Mouse (Mus musculus) kidney, adult 2 months (tissue): ENCODE results near the gene Dnm1.

ENCODE experiments used
- CTCF ChIP-seq: fragments of 200-500 bp; conservative IDR thresholded peaks from 2 replicates; pipeline ENCODE4 v1.5.1; 2011; ENCODE audit warnings: low read depth, mild to moderate bottlenecking, control low read depth, low read length, moderate library complexity, mixed read lengths; ENCODE audit not compliant: insufficient read depth, insufficient read length
- POLR2A ChIP-seq: fragments of 200-500 bp; IDR thresholded peaks from one replicate; pipeline ENCODE4 v1.6.1; 2011; ENCODE audit warnings: low read depth, low read length, control low read depth

DNA sequence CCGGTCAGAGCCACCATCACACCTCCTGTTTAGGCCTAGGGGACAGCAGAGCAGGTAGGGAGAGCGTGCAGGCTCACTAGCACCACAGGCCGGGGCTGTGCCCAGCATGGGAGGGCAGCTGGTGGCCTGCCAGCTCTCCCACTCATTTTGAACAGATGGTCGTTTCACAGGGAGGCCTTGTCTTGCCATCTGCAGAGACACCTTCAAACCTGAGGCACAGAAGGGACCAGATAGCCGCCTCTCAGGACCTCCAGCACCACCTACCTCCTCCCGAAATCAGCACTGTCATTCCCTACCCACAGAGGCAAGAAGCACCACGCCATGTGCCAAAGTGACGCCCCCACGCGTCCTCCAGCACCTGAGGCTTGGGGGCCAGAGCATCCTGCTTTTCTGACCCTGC is 9.1 kb downstream of the Dnm1 start:
- TF ChIP-seq CTCF (no peak), POLR2A (no peak)
